Mouse (Mus musculus) cerebellum, adult (tissue): ENCODE data around the gene Sipa1l3.

Experiments used
- ATAC-seq: cut with Nextera tagmentation; 2 replicates; pipeline ENCODE4 v1.9.2; 2017; ENCODE audit warnings: mild to moderate bottlenecking, moderate library complexity, mixed read lengths; ENCODE audit not compliant: insufficient number of reproducible peaks, low FRiP score, low TSS enrichment

The Sipa1l3 gene

GRCm38 (mm10) chr7:29342489-29343092 lies 175.8 kb downstream of the Sipa1l3 start:
- peak; percentile 46; the same call in 1 of the 2 replicates for ATAC-seq

DNA sequence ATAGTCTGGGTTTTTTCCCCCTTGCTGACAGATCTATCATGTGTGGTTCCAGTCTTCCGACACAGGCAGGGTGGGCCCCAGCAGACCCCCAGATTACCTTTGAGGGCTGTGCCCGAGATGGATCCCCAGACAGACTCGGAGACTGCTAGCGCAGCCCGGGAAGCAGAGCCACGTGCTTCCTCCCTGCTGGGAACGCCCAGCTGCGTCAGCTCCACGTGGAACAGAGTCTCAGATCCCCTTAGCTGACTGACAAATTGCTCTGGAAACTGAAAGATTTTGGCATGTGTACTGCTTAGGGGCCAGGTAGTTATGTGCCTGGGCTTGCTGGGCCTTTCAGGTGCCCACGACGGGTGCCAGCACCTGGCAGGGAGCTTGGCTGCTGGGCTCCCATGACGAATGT lies 176.7 kb downstream of the Sipa1l3 start:
- no peak for ATAC-seq

- no peak for ATAC-seq
Measured at GRCm38 (mm10) chr7:29340838-29341237, 177.6 kb downstream of the Sipa1l3 start.

DNA sequence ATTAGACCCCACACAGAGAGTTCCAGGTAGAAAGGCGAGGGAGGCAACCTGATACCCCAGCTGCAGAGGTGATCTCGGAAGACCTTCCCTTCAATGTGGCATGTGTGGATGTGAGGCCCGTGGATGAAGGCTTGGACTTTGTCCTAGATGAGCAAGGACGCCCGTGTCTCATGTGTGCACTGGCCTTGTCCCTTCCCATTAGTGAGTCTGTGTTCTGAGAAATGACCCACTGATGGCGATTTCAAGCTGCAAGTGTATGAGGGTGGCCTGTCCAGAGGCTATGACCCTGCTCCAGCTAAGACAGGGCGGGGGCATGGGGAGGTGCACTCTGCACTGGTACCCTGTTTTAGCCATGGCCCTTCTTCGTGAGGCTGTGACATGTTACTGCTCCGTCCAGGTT lies 178.2 kb downstream of the Sipa1l3 start:
- no peak for ATAC-seq

GRCm38 (mm10) chr7:29338984-29339679 lies 179.3 kb downstream of the Sipa1l3 start:
- ATAC-seq = no peak

GRCm38 (mm10) chr7:29338351-29338919 lies 180.0 kb downstream of the Sipa1l3 start:
- no peak for ATAC-seq

- ATAC-seq = no peak
Measured at GRCm38 (mm10) chr7:29337766-29338165, 180.7 kb downstream of the Sipa1l3 start.

GRCm38 (mm10) chr7:29336795-29337319 lies 181.6 kb downstream of the Sipa1l3 start:
- ATAC-seq = no peak

DNA sequence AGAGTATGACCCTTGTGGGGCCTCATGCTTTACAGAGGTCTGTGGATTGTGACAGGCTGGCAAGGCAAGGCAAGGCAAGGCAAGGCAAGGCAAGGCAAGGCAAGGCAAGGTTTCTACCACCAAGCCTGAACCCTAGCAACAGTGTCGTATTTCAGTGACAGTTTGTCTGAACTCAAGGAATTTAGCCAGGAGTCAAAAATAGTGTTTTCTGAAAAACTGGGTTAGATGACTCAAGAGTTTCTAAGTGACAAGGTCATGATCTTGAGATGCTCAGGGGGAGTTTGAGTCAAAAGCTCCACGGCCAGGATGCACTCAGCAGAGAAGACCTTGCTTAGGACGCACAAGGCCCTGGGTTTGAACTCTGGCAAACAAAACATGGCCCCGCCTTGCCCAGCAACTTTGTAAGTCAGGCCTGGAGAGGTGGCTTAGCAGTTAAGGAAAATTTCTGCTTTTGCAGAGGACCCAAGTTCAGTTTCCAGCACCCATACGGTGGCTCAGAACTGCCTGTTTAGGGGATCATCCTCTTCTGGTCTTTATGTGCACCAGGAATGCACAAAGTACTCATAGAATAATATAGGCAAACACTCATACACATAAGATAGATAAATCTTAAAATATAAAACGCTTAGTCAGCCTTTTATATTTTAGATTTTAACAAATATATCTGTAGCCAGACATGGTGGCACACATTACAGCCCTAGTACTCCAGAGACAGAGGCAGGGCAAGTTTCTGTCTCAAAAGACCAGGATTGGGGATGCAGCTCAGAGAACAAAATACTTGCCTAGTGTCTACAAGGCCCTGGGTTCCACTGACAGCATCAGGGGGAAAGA lies 182.4 kb downstream of the Sipa1l3 start:
- ATAC-seq = no peak

DNA sequence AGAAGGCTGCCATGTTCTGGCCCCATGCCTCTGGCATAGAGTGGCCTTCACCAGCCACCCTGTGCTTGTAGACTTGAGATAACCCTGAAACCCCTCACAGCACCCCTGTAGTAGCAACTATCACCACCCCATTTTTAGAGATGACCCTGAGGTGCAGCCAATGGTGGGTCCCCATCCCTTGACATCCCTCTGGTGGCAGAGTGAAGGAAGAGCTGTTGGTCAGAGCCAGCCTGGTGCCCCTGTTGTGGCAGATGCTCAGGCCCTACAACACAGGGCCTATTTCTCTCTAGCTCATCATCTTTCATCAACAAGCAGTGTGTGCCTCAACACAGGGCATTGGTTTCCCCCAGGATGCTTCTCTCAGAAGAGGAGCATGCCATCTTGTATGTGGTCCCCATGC lies 183.2 kb downstream of the Sipa1l3 start:
- no peak for ATAC-seq

DNA sequence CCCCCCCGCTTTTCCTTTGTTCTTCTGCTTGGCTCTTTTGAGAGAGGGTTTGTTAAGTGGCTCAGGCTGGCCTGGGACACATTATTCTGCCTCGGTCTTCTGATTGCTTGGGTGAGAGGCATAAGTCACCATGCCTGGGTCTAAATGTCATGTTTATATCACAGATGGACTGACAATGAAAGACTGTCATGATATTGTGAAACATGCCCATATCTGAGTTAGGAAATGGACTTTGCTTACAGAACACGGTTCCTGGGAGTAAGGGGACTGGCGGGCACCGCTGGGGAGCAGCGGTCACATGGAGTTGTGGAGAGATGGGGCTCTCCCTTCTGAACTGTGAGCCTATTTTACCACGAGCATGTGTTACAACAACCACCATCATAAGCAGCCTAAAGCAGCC lies 184.3 kb downstream of the Sipa1l3 start:
- no peak for ATAC-seq

GRCm38 (mm10) chr7:29328984-29329383 lies 189.5 kb downstream of the Sipa1l3 start:
- ATAC-seq = no peak

DNA sequence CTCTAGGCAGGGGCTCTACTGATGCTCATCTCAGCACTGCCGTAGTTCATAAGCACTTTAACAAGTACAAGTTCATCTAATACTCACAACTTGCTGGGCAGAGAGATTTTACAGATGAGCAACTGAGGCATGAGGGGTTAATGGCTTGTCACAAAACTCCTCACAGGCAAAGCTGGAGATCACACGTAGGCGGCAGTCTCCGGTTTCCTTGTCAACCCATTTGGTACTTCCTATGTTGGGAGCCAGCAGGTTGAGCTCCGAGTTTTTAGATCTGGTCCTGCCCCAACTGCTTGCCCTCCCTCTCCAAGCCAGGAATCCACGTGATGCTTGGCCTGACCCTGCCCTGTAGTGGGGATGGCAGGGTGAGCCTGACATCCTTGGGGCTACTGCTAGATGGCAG lies 191.4 kb downstream of the Sipa1l3 start:
- ATAC-seq = no peak

GRCm38 (mm10) chr7:29319337-29320307 lies 198.8 kb downstream of the Sipa1l3 start:
- no peak for ATAC-seq

DNA sequence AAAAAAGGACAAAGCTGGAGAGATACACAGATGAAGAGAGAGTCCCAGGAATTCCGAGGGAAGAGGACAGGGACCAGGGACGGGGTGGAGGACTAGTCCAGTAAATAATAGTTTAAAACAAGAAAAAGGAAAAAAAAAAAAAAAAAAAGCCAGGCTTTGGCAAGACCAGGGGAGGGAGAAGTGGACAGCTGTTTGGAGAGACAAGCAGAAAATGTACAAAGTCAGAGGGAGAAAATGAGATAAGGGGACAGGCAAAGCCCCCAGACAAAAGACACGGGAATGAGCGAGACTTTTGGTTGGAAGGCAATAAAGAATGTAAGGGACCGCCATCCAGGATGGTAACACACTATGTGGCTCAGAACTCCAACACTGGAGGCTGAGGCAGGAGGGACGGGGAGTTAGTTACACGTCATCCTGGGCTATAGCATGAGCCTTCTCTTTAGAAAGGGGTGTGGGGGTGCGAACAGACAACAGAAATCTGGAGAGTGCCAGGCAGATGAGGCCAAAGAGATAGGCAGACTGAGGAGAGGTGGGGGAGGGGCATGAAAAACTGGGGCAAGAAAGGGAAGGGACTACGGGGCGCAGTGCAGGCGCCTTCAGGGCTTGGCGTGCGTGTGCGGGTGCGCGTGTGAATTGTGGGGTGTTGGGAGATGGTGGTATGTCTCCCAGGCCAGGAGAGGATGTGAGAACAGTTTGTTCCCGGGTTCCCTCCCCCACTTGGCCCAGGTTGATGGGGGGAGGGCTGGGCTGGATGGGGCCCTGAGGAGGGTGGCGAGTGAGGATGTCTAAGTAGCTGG lies 200.1 kb downstream of the Sipa1l3 start:
- ATAC-seq = no peak

- no peak for ATAC-seq
Measured at GRCm38 (mm10) chr7:29317558-29317957, 200.9 kb downstream of the Sipa1l3 start.

- ATAC-seq = no peak
Measured at GRCm38 (mm10) chr7:29316976-29317375, 201.5 kb downstream of the Sipa1l3 start.

DNA sequence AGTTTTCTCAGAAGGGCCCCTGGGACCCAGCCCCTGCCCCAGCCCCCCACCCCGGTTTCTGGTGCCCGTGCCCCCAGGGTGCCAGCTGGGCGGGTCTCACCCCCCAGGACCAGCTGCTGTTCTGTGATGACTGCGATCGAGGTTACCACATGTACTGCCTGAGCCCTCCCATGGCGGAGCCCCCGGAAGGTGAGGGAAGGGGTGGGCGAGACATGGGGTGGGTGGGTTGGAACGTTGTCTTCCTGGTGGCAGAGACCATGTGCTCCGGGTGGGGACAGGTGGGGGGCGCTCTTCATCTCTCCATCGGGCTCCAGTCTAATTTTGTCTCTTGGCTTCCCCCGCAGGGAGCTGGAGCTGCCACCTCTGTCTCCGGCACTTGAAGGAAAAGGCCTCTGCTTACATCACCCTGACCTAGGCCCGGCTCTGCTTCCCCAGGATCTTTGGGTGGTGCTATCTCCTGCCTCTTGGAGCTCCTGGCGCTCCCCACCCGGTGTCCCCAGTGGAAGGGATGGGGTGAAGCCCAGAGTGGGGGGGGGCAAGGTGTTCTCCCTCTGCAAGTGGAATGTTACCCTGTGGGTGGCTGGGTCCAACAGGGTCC lies 202.2 kb downstream of the Sipa1l3 start:
- ATAC-seq = no peak
